Mouse (Mus musculus): ENCODE measurements at regions not wholly inside any gene's neighbourhood (a gene's known extent, or its start where the extent isn't known, plus 50 kb on each side); places are given as distances from the start of the nearest gene placed in this dataset.

- TF ChIP-seq MAFK (IDR thresholded peaks at IDR 0.05; ENCODE audit: insufficient read depth, low read depth, low read length) = no peak
- TF ChIP-seq ZC3H11A (IDR thresholded peaks at IDR 0.05; ENCODE audit: borderline replicate concordance, low read depth, low read length) = no peak
- no peak for TF ChIP-seq ZNF384 (IDR thresholded peaks at IDR 0.05; ENCODE audit: low read depth, low read length)
- TF ChIP-seq CHD2 (IDR thresholded peaks at IDR 0.05; ENCODE audit: low read depth, low read length) = no peak
Measured at GRCm38 (mm10) chr5:141189033-141189432, 52.3 kb upstream of the Sdk1 start.

All from ES-E14 (cell line).